ENCODE assay signal across 19 mouse cellular contexts in the genomic region with DNA sequence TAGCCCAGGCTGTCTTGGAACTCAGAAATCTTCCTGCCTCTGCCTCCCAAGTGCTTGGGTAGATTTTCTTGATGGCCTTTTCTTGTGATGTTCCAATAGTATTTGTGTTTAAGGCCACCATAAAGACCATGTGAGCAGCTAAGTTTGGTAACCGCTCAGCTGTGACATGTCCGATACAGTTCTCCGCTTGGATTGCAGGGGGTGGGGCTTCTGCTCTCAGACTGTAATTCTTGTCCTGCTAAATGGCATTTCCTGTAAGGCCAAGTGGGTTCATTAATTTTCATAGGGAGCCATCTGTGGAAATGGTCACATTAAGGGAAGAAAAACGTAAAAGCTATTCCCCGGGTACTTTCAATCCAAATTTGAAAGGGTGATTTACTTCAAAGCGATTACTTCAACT.
"Had no signal": no experiment of that assay in that cellular context is flagged by ENCODE, and none has a peak within 500 bp of the region (broad histone marks: within the 10 kb centered on the region; RNA-seq: fewer than 3 reads in every experiment).

No protein-coding gene starts in this region.

- H3K4me1 ChIP-seq: liver, embryonic 15.5 days; lung, embryonic 15.5 days; midbrain, embryonic 12.5 days; midbrain, embryonic 15.5 days; neural tube, embryonic 12.5 days had no signal

- H3K9me3 ChIP-seq: limb, embryonic 10.5 days; limb, embryonic 13.5 days; liver, embryonic 12.5 days; liver, embryonic 15.5 days; lung, embryonic 15.5 days; midbrain, embryonic 12.5 days; midbrain, embryonic 15.5 days; neural tube, embryonic 12.5 days; neural tube, embryonic 15.5 days had no signal

- H3K27me3 ChIP-seq: limb, embryonic 13.5 days; liver, embryonic 12.5 days; liver, embryonic 15.5 days; lung, embryonic 15.5 days; midbrain, embryonic 12.5 days; midbrain, embryonic 15.5 days; neural tube, embryonic 12.5 days; neural tube, embryonic 15.5 days had no signal

- DNase-seq: liver; lung, adult 18-20 months; lung, postnatal 14 days; right cerebral cortex, adult 18-20 months; right cerebral cortex, postnatal 14 days; right cerebral cortex, postnatal 4 days; thymus, postnatal 25 days had no signal

- H3K4me2 ChIP-seq: limb, embryonic 13.5 days; liver, embryonic 12.5 days; liver, embryonic 15.5 days; lung, embryonic 15.5 days; midbrain, embryonic 12.5 days; midbrain, embryonic 15.5 days; neural tube, embryonic 12.5 days; neural tube, embryonic 15.5 days had no signal

- H3K9ac ChIP-seq: limb, embryonic 13.5 days; liver, embryonic 12.5 days; liver, embryonic 15.5 days; lung, embryonic 15.5 days; midbrain, embryonic 12.5 days; midbrain, embryonic 15.5 days; neural tube, embryonic 12.5 days; neural tube, embryonic 15.5 days had no signal

- ATAC-seq: inflammation-experienced regulatory T-cells, adult 6 months; intestine, embryonic 16.5 days; liver, embryonic 12.5 days; midbrain, embryonic 15.5 days had no signal

- H3K36me3 ChIP-seq: liver, embryonic 15.5 days; midbrain, embryonic 15.5 days; neural tube, embryonic 15.5 days had no signal

- H3K4me3 ChIP-seq: limb, embryonic 10.5 days; limb, embryonic 13.5 days; liver, embryonic 12.5 days; liver, embryonic 15.5 days; lung, embryonic 15.5 days; midbrain, embryonic 12.5 days; midbrain, embryonic 15.5 days; neural tube, embryonic 12.5 days; neural tube, embryonic 15.5 days had no signal

- H3K27ac ChIP-seq: limb, embryonic 10.5 days; limb, embryonic 13.5 days; liver, embryonic 12.5 days; liver, embryonic 15.5 days; lung, embryonic 15.5 days; macrophage; midbrain, embryonic 12.5 days; midbrain, embryonic 15.5 days; neural tube, embryonic 12.5 days; neural tube, embryonic 15.5 days had no signal
